Mouse (Mus musculus): Measurements from ENCODE around the gene Lum.

GRCm38 (mm10) chr10:97587159-97587558, 22.2 kb downstream of the Lum start:
- TF ChIP-seq MYOD1 (IDR thresholded peaks at IDR 0.05; ENCODE audit: control insufficient read depth in 1 of 3, insufficient read length in 2 of 3, low read depth in 2 of 3) (no peak), CEBPB (IDR thresholded peaks at IDR 0.05; ENCODE audit: insufficient read depth, poor library complexity, severe bottlenecking) (no peak), POLR2A (IDR thresholded peaks at IDR 0.05; ENCODE audit: insufficient read length, low read depth) (no peak), MAX (IDR thresholded peaks at IDR 0.05; ENCODE audit: low read depth) (no peak)
